Mouse (Mus musculus): Measurements from ENCODE around the gene Kdm4d. TPM values are rescaled to one million over a fixed set of nuclear protein-coding genes. Genes with fewer than 3 reads are reported as not detected.
"Not testable (repeated sequence)": the region's sequence is repeated elsewhere in the genome, so short reads cannot be mapped to it uniquely, and the experiment has no call there.

The Kdm4d gene
- polyA plus RNA-seq, 1 experiment from 2014 or later = 0.06 TPM

- H3K27me3 ChIP-seq (ENCODE audit: insufficient read depth, low read length) = no peaks in the 10 kb centered on the region
- no peak overlapping the region for H3K27ac ChIP-seq (ENCODE audit: low read depth)
- no peak overlapping the region for H3K4me3 ChIP-seq (ENCODE audit: low read depth, low read length)
- no peaks in the 10 kb centered on the region for H3K36me3 ChIP-seq (replicated peaks; ENCODE audit: insufficient read depth, low read length)
- WGBS (ENCODE audit: insufficient replicate concordance) = 61% methylated on average over 3 of the region's 3 CpGs
- H3K9ac ChIP-seq (replicated peaks) = no peak overlapping the region
- no peak for TF ChIP-seq CTCF (IDR thresholded peaks at IDR 0.05; ENCODE audit: low read depth)
- TF ChIP-seq EP300 (IDR thresholded peaks at IDR 0.05; ENCODE audit: low read depth) = no peak
- no peak overlapping the region for H3K4me2 ChIP-seq (ENCODE audit: low read depth, low read length)
- no peaks in the 10 kb centered on the region for H3K9me3 ChIP-seq (ENCODE audit: low read length)
- DNase-seq = no peak
- ATAC-seq = no peak
- H3K4me1 ChIP-seq (ENCODE audit: insufficient read depth) = no peaks in the 10 kb centered on the region
Observed at GRCm38 (mm10) chr9:14456320-14456719, 44.0 kb downstream of the Kdm4d start.

DNA sequence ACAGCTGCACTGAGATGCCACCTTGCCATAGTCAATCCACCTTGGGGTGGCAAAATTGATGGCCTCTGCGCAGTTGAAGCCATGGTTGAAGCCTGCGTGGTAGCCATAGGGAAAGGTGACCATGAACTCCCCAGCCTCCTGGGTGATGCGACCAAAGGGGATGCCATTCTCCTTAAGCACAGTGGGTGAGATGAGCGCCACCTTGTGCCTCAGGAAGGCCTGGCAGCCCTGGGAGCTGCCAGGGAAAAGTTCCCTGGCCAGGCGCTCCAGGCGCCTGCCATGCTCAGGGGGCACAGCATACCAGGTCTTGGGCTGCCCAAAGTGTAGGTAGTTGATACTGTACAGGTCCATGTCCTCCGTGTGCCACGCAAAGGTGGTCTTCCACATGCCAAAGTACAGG, 49.2 kb downstream of the Kdm4d start:
- not testable (repeated sequence) for ATAC-seq; H3K9ac ChIP-seq (replicated peaks); DNase-seq; H3K36me3 ChIP-seq (replicated peaks; ENCODE audit: insufficient read depth, low read length); H3K4me3 ChIP-seq (ENCODE audit: low read depth, low read length); H3K4me2 ChIP-seq (ENCODE audit: low read depth, low read length); H3K9me3 ChIP-seq (ENCODE audit: low read length); H3K27me3 ChIP-seq (ENCODE audit: insufficient read depth, low read length); H3K4me1 ChIP-seq (ENCODE audit: insufficient read depth); H3K27ac ChIP-seq (ENCODE audit: low read depth)
- peak; percentile 48 for TF ChIP-seq CTCF (IDR thresholded peaks at IDR 0.05; ENCODE audit: low read depth)
- 41% methylated on average over 8 of the region's 8 CpGs for WGBS (ENCODE audit: insufficient replicate concordance)

DNA sequence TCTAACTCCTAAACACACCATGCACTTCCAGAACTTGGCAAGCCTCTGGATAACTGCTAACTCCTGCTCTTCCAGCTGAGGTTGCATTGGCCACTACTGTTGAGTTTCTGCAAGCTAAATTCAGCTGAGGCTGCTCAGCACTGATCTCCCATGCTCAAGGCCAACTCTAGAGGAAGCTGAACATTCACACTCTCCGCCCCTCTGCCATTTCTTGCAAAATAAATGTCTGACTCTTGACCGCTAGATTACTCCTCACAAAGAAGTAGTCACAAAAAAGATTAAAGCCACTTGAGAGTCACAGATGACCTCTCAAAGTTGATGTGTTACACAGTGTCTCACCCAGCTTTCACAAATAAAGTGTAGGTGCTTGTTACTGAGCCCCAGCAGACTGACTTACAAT, 53.2 kb downstream of the Kdm4d start:
- not testable (repeated sequence) for H3K9ac ChIP-seq (replicated peaks); H3K9me3 ChIP-seq (ENCODE audit: low read length); DNase-seq; H3K27ac ChIP-seq (ENCODE audit: low read depth); ATAC-seq; H3K4me3 ChIP-seq (ENCODE audit: low read depth, low read length); H3K27me3 ChIP-seq (ENCODE audit: insufficient read depth, low read length); H3K4me1 ChIP-seq (ENCODE audit: insufficient read depth); H3K36me3 ChIP-seq (replicated peaks; ENCODE audit: insufficient read depth, low read length); H3K4me2 ChIP-seq (ENCODE audit: low read depth, low read length)
- 75% methylated on average over 2 of the region's 2 CpGs for WGBS (ENCODE audit: insufficient replicate concordance)

DNA sequence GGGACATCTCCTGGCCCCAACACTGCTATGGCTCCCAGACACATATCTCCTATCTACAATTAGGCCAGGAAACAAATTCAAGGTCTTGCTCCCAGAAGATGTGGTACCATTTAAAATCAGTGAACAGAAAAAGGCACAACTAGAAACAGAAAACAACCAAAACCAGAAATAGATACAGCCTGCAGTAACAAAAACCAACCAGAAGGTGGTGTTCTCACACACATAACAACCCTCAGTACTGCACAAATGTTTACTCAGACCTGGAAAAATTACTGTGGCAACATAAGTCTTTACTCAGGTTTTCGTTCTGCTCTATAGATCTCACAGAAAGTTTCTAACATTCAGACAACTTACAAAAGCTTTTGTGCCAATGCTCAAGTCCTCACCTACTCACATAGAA, 59.9 kb downstream of the Kdm4d start:
- 76% methylated on average over 1 of the region's 1 CpGs for WGBS (ENCODE audit: insufficient replicate concordance)
- Histone ChIP-seq H3K4me3 (ENCODE audit: low read depth, low read length) (no peak overlapping the region), H3K4me2 (ENCODE audit: low read depth, low read length) (no peak overlapping the region)

DNA sequence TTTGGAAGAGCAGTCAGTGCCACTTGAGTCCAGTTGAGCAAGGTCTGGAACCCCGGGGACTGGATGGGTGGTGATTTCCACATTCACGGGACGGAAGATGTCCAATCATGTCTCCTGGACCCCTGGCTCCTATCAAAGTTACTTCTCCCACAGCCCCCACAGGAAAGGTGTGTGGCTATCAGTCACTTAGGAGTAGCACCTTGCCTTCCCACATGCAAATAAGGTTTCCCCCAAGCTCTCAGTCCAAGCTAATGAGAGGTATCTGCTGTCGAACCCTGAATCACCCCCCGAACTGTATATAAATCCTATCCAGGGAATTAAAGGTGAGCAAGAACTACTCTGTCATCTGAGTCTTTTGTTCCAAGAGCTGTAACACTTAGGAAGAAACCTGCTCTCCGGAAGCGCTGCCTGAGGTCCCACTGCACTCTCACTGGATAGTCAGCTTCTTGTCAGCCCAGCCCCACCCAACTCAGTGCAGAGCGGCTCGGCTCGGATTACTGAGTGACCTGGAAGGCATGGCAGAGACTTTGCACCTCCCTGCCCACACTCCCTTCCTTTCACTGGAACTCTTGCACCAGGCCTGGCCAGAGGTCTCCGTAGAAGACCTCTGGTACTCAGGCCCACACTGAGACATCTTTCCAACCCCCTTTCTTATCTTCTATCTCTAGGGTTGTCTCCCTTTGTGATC, 66.9 kb downstream of the Kdm4d start:
- H3K9ac ChIP-seq (replicated peaks) = no peak overlapping the region
- no peak overlapping the region for H3K4me2 ChIP-seq (ENCODE audit: low read depth, low read length)
- H3K27me3 ChIP-seq (ENCODE audit: insufficient read depth, low read length) = no peaks in the 10 kb centered on the region
- H3K27ac ChIP-seq (ENCODE audit: low read depth) = no peak overlapping the region
- TF ChIP-seq CTCF (IDR thresholded peaks at IDR 0.05; ENCODE audit: low read depth) (no peak), EP300 (IDR thresholded peaks at IDR 0.05; ENCODE audit: low read depth) (no peak)
- no peaks in the 10 kb centered on the region for H3K4me1 ChIP-seq (ENCODE audit: insufficient read depth)
- 55% methylated on average over 11 of the region's 11 CpGs for WGBS (ENCODE audit: insufficient replicate concordance)
- H3K36me3 ChIP-seq (replicated peaks; ENCODE audit: insufficient read depth, low read length) = no peaks in the 10 kb centered on the region
- H3K9me3 ChIP-seq (ENCODE audit: low read length) = no peaks in the 10 kb centered on the region
- ATAC-seq (no peak), DNase-seq (no peak)
- H3K4me3 ChIP-seq (ENCODE audit: low read depth, low read length) = no peak overlapping the region

More for the DNA sequence above, 59.9 kb downstream of the Kdm4d start:
- Histone ChIP-seq H3K36me3 (replicated peaks; ENCODE audit: insufficient read depth, low read length) (no peaks in the 10 kb centered on the region), H3K4me1 (ENCODE audit: insufficient read depth) (no peaks in the 10 kb centered on the region), H3K27me3 (ENCODE audit: insufficient read depth, low read length) (no peaks in the 10 kb centered on the region), H3K9me3 (ENCODE audit: low read length) (no peaks in the 10 kb centered on the region), H3K27ac (ENCODE audit: low read depth) (no peak overlapping the region), H3K9ac (replicated peaks) (no peak overlapping the region)
- ATAC-seq = no peak
- no peak for DNase-seq
- peak; percentile 21; the same call in 1 of the 2 replicates for TF ChIP-seq CTCF (IDR thresholded peaks at IDR 0.05; ENCODE audit: low read depth)
- no peak for TF ChIP-seq EP300 (IDR thresholded peaks at IDR 0.05; ENCODE audit: low read depth)

Other genes with a start within 250 kb of the Kdm4d start
- 3.4 and 3.7 TPM in 2 replicates for gene Sesn3, start 225.4 kb downstream of the Kdm4d start, polyA plus RNA-seq (2015; fragmentation: Nextera tagmentation; extraction: Ambion mirVana)
- gene Endod1, start 119.0 kb downstream of the Kdm4d start, polyA plus RNA-seq (2015; fragmentation: Nextera tagmentation; extraction: Ambion mirVana) = 11.6 and 12.4 TPM in 2 replicates
- gene Cwc15, start 135 bp upstream of the Kdm4d start, polyA plus RNA-seq (2015; fragmentation: Nextera tagmentation; extraction: Ambion mirVana) = 69.6 and 74.3 TPM in 2 replicates
- gene Amotl1, start 144.6 kb upstream of the Kdm4d start, polyA plus RNA-seq (2015; fragmentation: Nextera tagmentation; extraction: Ambion mirVana) = 1.6 and 1.9 TPM in 2 replicates
- gene Piwil4, start 240.3 kb upstream of the Kdm4d start, polyA plus RNA-seq (2015; fragmentation: Nextera tagmentation; extraction: Ambion mirVana) = 0.06 and 0.09 TPM in 2 replicates

Measured in liver, postnatal 0 days (tissue).